Mouse (Mus musculus) lung, embryonic 16.5 days (tissue): Measurements from ENCODE around the gene Slc9a8. TPM values are rescaled to one million over a fixed set of nuclear protein-coding genes. Genes with fewer than 3 reads are reported as not detected.
"Not testable (repeated sequence)": the region's sequence is repeated elsewhere in the genome, so short reads cannot be mapped to it uniquely, and the experiment has no call there.

Experiments used
- ATAC-seq: fragments of 200-750 bp; cut with Nextera tagmentation; 2 replicates; pipeline ENCODE4 v1.8.0; 2017; ENCODE audit warnings: low read depth, mild to moderate bottlenecking, moderate library complexity
- H3K27ac ChIP-seq: fragments of 300-500 bp; sonication (generic); 2 replicates; pipeline ENCODE4 v1.5.1; 2014; ENCODE audit warnings: mild to moderate bottlenecking, control low read depth, low read length
- H3K27me3 ChIP-seq: fragments of 300-500 bp; sonication (generic); 2 replicates; pipeline ENCODE4 v1.6.1; 2014; ENCODE audit warnings: low read depth, low read length, mixed read lengths; ENCODE audit not compliant: control insufficient read depth, insufficient read depth
- H3K36me3 ChIP-seq: fragments of 300-500 bp; sonication (generic); 2 replicates; pipeline ENCODE4 v1.6.1; 2014; ENCODE audit warnings: low read length; ENCODE audit not compliant: control insufficient read depth, insufficient read depth
- H3K4me1 ChIP-seq: fragments of 300-500 bp; sonication (generic); replicated peaks from 2 replicates; pipeline ENCODE4 v1.6.1; 2014; ENCODE audit warnings: low read length, mixed read lengths; ENCODE audit not compliant: control insufficient read depth, insufficient read depth
- H3K4me2 ChIP-seq: fragments of 300-500 bp; sonication (generic); 2 replicates; pipeline ENCODE4 v1.6.1; 2014; ENCODE audit warnings: low read depth, low read length, control low read depth
- H3K4me3 ChIP-seq: fragments of 300-500 bp; sonication (generic); 2 replicates; pipeline ENCODE4 v1.5.1; 2014; ENCODE audit warnings: mild to moderate bottlenecking, low read length, control low read depth
- H3K9ac ChIP-seq: fragments of 300-500 bp; sonication (generic); 2 replicates; pipeline ENCODE4 v1.6.1; 2014; ENCODE audit warnings: low read length, control low read depth
- H3K9me3 ChIP-seq: fragments of 300-500 bp; sonication (generic); 2 replicates; pipeline ENCODE4 v1.6.1; 2016; ENCODE audit warnings: low read length; ENCODE audit not compliant: control insufficient read depth
- WGBS: fragments of 180-500 bp; shearing (Covaris S2); extraction: QIAGEN DNeasy Blood & Tissue Kit; methylation state at CpG from one replicate; pipeline ENCODE4 v1.1.7; 2014; 5-methylcytosine and 5-hydroxymethylcytosine counted together
- polyA plus RNA-seq: library from polyadenylated mRNA; unstranded; fragments of >200 nt; fragmentation: Nextera tagmentation; extraction: Ambion mirVana; gene quantifications from 2 replicates; pipeline ENCODE4 v1.2.1, GENCODE M21; 2015

The Slc9a8 gene
- polyA plus RNA-seq, 1 experiment from 2014 or later, result 24.0 TPM

GRCm38 (mm10) chr2:167381596-167381995 lies 39.9 kb upstream of the Slc9a8 start:
- no peak for ATAC-seq
- H3K9me3 ChIP-seq, result no peaks in the 10 kb centered on the region
- WGBS, result 68% methylated on average over 7 of the region's 7 CpGs
- no peak overlapping the region for H3K27ac ChIP-seq
- H3K27me3 ChIP-seq, result no peaks in the 10 kb centered on the region
- H3K4me1 ChIP-seq, result peaks cover 4% of the 10 kb centered on the region
- H3K4me2 ChIP-seq, result no peak overlapping the region
- no peaks in the 10 kb centered on the region for H3K36me3 ChIP-seq
- no peak overlapping the region for H3K9ac ChIP-seq
- no peak overlapping the region for H3K4me3 ChIP-seq

GRCm38 (mm10) chr2:167382389-167382788 lies 39.1 kb upstream of the Slc9a8 start:
- Histone ChIP-seq H3K27ac (no peak overlapping the region), H3K4me1 (peaks cover 4% of the 10 kb centered on the region), H3K4me3 (no peak overlapping the region), H3K9ac (no peak overlapping the region), H3K27me3 (no peaks in the 10 kb centered on the region), H3K9me3 (no peaks in the 10 kb centered on the region), H3K4me2 (no peak overlapping the region), H3K36me3 (no peaks in the 10 kb centered on the region)
- 78% methylated on average over 7 of the region's 7 CpGs for WGBS
- ATAC-seq, result no peak

- WGBS, result 71% methylated on average over 13 of the region's 13 CpGs
- Histone ChIP-seq H3K9ac (no peak overlapping the region), H3K36me3 (no peaks in the 10 kb centered on the region), H3K9me3 (no peaks in the 10 kb centered on the region), H3K27me3 (no peaks in the 10 kb centered on the region), H3K4me1 (peaks cover 4% of the 10 kb centered on the region), H3K27ac (no peak overlapping the region), H3K4me3 (no peak overlapping the region), H3K4me2 (no peak overlapping the region)
- ATAC-seq, result no peak
Measured at GRCm38 (mm10) chr2:167383666-167384083, 37.8 kb upstream of the Slc9a8 start.

GRCm38 (mm10) chr2:167386456-167386855 lies 35.1 kb upstream of the Slc9a8 start:
- H3K9ac ChIP-seq, result no peak overlapping the region
- 75% methylated on average over 4 of the region's 4 CpGs for WGBS
- H3K27ac ChIP-seq, result no peak overlapping the region
- H3K27me3 ChIP-seq, result no peaks in the 10 kb centered on the region
- no peak overlapping the region for H3K4me3 ChIP-seq
- no peak overlapping the region for H3K4me2 ChIP-seq
- H3K4me1 ChIP-seq, result no peaks in the 10 kb centered on the region
- H3K36me3 ChIP-seq, result no peaks in the 10 kb centered on the region
- H3K9me3 ChIP-seq, result no peaks in the 10 kb centered on the region
- no peak for ATAC-seq

GRCm38 (mm10) chr2:167386998-167387397 lies 34.5 kb upstream of the Slc9a8 start:
- 72% methylated on average over 6 of the region's 6 CpGs for WGBS
- H3K27me3 ChIP-seq, result no peaks in the 10 kb centered on the region

GRCm38 (mm10) chr2:167394426-167394825 lies 27.1 kb upstream of the Slc9a8 start:
- no peaks in the 10 kb centered on the region for H3K27me3 ChIP-seq
- no peaks in the 10 kb centered on the region for H3K4me1 ChIP-seq
- H3K4me2 ChIP-seq, result no peak overlapping the region
- ATAC-seq, result no peak
- 58% methylated on average over 7 of the region's 7 CpGs for WGBS
- H3K9me3 ChIP-seq, result no peaks in the 10 kb centered on the region
- no peak overlapping the region for H3K9ac ChIP-seq
- no peaks in the 10 kb centered on the region for H3K36me3 ChIP-seq
- no peak overlapping the region for H3K27ac ChIP-seq
- no peak overlapping the region for H3K4me3 ChIP-seq

More at GRCm38 (mm10) chr2:167386998-167387397, 34.5 kb upstream of the Slc9a8 start:
- no peaks in the 10 kb centered on the region for H3K36me3 ChIP-seq
- H3K9ac ChIP-seq, result no peak overlapping the region
- H3K4me2 ChIP-seq, result no peak overlapping the region
- no peak for ATAC-seq
- H3K4me3 ChIP-seq, result no peak overlapping the region
- no peaks in the 10 kb centered on the region for H3K4me1 ChIP-seq
- no peak overlapping the region for H3K27ac ChIP-seq
- no peaks in the 10 kb centered on the region for H3K9me3 ChIP-seq

- not testable (repeated sequence) for H3K36me3 ChIP-seq, H3K9me3 ChIP-seq, ATAC-seq, H3K27ac ChIP-seq, H3K4me2 ChIP-seq, H3K4me3 ChIP-seq, H3K4me1 ChIP-seq, H3K27me3 ChIP-seq, H3K9ac ChIP-seq
- 90% methylated on average over 9 of the region's 9 CpGs for WGBS
Measured at GRCm38 (mm10) chr2:167396420-167396819, 25.1 kb upstream of the Slc9a8 start.

GRCm38 (mm10) chr2:167399012-167399411 lies 22.5 kb upstream of the Slc9a8 start:
- Histone ChIP-seq H3K36me3 (no peaks in the 10 kb centered on the region), H3K27ac (no peak overlapping the region), H3K9ac (no peak overlapping the region), H3K4me2 (no peak overlapping the region), H3K4me1 (no peaks in the 10 kb centered on the region), H3K27me3 (no peaks in the 10 kb centered on the region), H3K4me3 (no peak overlapping the region), H3K9me3 (no peaks in the 10 kb centered on the region)
- 48% methylated on average over 4 of the region's 4 CpGs for WGBS
- ATAC-seq, result no peak

GRCm38 (mm10) chr2:167399646-167400045 lies 21.9 kb upstream of the Slc9a8 start:
- Histone ChIP-seq H3K4me1 (no peaks in the 10 kb centered on the region), H3K9me3 (no peaks in the 10 kb centered on the region), H3K4me2 (no peak overlapping the region), H3K36me3 (no peaks in the 10 kb centered on the region), H3K9ac (no peak overlapping the region), H3K4me3 (no peak overlapping the region), H3K27ac (no peak overlapping the region), H3K27me3 (no peaks in the 10 kb centered on the region)
- no peak for ATAC-seq
- 82% methylated on average over 7 of the region's 7 CpGs for WGBS

GRCm38 (mm10) chr2:167403085-167403484 lies 18.4 kb upstream of the Slc9a8 start:
- Histone ChIP-seq H3K4me3 (peak overlapping the region; percentile 31), H3K9me3 (no peaks in the 10 kb centered on the region), H3K9ac (0 out of 2 replicates have a peak overlapping the region, but pooled peaks have one; percentile 33), H3K27me3 (no peaks in the 10 kb centered on the region), H3K4me1 (no peaks in the 10 kb centered on the region), H3K4me2 (peak overlapping the region; percentile 27), H3K27ac (peak overlapping the region; percentile 79), H3K36me3 (no peaks in the 10 kb centered on the region)
- ATAC-seq, result peak; percentile 89
- 55% methylated on average over 7 of the region's 7 CpGs for WGBS
